Mouse (Mus musculus) embryonic facial prominence, embryonic 10.5 days (tissue): ENCODE data around the gene Fndc11. TPM values are rescaled to one million over a fixed set of nuclear protein-coding genes. Genes with fewer than 3 reads are reported as not detected.

ENCODE experiments used
- DNase-seq: peaks from one replicate; pipeline ENCODE4 v3.0.0-alpha.2; 2017; ENCODE audit warnings: low spot score
- H3K27ac ChIP-seq: fragments of 300-500 bp; sonication (generic); replicated peaks from 2 replicates; pipeline ENCODE4 v1.5.1; 2016; ENCODE audit warnings: mild to moderate bottlenecking
- H3K27me3 ChIP-seq: fragments of 300-500 bp; sonication (generic); replicated peaks from 2 replicates; pipeline ENCODE4 v1.6.1; 2016; ENCODE audit warnings: low read depth, mild to moderate bottlenecking; ENCODE audit not compliant: poor library complexity, severe bottlenecking
- H3K36me3 ChIP-seq: fragments of 300-500 bp; sonication (generic); replicated peaks from 2 replicates; pipeline ENCODE4 v1.6.1; 2016; ENCODE audit warnings: mild to moderate bottlenecking, moderate library complexity
- H3K4me1 ChIP-seq: fragments of 300-500 bp; sonication (generic); 2 replicates; pipeline ENCODE4 v1.6.1; 2016
- H3K4me3 ChIP-seq: fragments of 300-500 bp; sonication (generic); 2 replicates; pipeline ENCODE4 v1.5.1; 2016; ENCODE audit warnings: mild to moderate bottlenecking, moderate library complexity
- H3K9me3 ChIP-seq: fragments of 300-500 bp; sonication (generic); 2 replicates; pipeline ENCODE4 v1.6.1; 2016; ENCODE audit warnings: mild to moderate bottlenecking
- WGBS: fragments of 180-500 bp; shearing (Covaris S2); methylation state at CpG from one replicate; pipeline ENCODE4 v1.1.7; 2016; 5-methylcytosine and 5-hydroxymethylcytosine counted together
- polyA plus RNA-seq: library from polyadenylated mRNA; unstranded; fragments of >200 nt; fragmentation: Nextera tagmentation; extraction: Ambion mirVana; gene quantifications from 2 replicates; pipeline ENCODE4 v1.2.1, GENCODE M21; 2016

The Fndc11 gene
- polyA plus RNA-seq, 1 experiment from 2014 or later, result 0.25 TPM

DNA sequence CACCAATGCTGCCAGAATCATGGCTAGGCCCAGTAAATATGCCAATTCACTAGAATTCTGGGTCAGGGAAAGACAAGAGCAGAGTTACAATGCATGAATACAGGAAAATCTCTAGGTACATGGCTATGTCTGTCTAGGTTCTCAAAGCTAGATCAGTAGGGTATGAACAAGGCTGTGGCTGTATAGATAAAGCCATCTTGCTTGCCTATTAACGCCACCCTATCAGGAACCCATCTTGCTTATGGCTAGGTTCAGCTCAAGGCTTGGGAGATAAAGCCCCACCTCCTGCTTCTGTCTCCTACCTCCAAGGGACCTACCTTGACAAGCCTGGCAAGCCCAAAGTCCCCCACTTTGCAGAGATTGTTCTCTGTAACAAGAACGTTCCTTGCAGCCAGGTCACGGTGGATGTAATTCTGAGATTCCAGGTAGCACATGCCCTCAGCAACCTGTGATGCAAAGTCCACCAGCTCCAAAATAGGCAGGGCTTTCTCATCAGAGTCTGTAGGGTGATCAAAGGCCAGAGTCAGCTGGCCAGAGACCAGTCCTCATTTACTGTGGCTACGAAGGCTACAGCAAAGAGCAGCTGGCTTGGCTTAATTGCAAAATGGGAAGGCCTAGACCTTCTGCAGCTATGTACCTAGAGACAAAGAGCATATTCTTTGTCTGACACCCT lies 23.0 kb upstream of the Fndc11 start:
- Histone ChIP-seq H3K4me3 (no peak overlapping the region), H3K27ac (no peak overlapping the region), H3K36me3 (no peaks in the 10 kb centered on the region), H3K4me1 (no peaks in the 10 kb centered on the region), H3K27me3 (0 out of 2 replicates have a peak, but pooled peaks cover 4% of the 10 kb centered on the region), H3K9me3 (no peaks in the 10 kb centered on the region)
- no peak for DNase-seq
- 88% methylated on average over 4 of the region's 4 CpGs for WGBS

DNA sequence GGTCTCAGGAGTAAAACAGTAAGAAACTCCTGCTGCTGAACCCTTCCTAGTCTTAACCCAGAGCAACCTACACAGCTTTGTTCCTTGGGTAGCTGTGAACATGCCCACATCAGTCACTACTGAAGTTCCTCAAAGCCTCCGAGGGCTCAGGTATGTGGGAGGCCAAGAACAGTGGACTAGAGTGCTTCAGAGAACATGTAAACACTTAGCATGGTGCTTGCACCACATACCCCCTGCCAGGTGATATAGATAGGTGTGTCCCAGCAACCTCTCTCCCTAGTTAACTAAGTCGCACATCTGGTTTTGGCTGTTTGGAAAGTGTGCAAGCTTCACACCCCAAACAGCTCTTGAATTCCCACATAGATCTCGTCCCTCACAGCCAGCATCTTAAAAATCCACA lies 18.2 kb upstream of the Fndc11 start:
- WGBS, result 75% methylated on average over 3 of the region's 3 CpGs
- no peaks in the 10 kb centered on the region for H3K4me1 ChIP-seq
- no peak overlapping the region for H3K4me3 ChIP-seq
- H3K27ac ChIP-seq, result no peak overlapping the region
- H3K36me3 ChIP-seq, result no peaks in the 10 kb centered on the region
- H3K27me3 ChIP-seq, result 0 out of 2 replicates have a peak, but pooled peaks cover 8% of the 10 kb centered on the region
- DNase-seq, result no peak
- no peaks in the 10 kb centered on the region for H3K9me3 ChIP-seq

DNA sequence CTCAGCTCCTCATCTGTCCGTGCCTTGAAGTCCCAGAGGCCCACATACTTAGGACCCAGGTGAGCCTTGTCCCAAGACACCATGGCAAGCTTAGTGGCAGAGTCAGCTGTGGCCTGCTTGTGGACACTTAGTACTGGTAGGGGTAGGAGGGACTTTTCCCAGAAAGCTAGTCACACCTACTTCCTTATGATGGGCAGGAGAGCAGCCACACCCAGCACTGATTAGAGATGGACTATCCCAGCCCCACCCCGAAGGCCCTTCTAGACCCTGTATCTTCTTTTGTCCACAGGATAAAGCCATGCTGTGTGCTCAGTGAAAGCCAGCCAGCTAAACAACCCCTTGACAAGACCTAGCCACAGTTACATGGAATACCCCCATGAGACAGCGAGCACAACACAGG lies 17.4 kb upstream of the Fndc11 start, which contains the start of gene Ptk6:
Gene Ptk6, minus strand, starts transcription at position 368 of the 400 bp plus-strand sequence.
- WGBS, result 90% methylated on average over 3 of the region's 3 CpGs
- H3K4me1 ChIP-seq, result no peaks in the 10 kb centered on the region
- no peak within 1 kb of the TSS for H3K27ac ChIP-seq
- H3K27me3 ChIP-seq, result 0 out of 2 replicates have a peak, but pooled peaks cover 8% of the 10 kb centered on the region
- no peak within 1 kb of the TSS for H3K4me3 ChIP-seq
- H3K36me3 ChIP-seq, result no peaks in the 10 kb centered on the region
- no peak for DNase-seq
- H3K9me3 ChIP-seq, result no peaks in the 10 kb centered on the region

DNA sequence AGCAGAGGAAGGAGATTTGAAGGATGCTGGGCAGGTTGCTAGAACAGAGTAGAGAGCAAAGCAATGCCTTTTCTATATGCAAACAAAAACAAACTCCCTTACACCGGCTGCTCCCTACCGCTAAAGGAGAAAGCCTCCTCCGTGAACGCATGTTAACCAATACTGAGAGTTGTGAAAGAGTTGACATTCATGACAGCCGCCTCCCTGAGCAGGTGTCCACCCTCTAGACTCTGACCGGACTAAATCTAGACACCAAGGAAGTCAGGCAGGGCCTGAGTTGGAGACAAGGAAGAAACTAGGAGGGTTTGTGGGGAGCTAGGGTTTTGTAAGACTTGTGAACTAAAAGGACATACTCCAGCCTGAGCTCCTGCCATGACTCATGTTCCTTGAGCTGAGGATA lies 16.9 kb upstream of the Fndc11 start:
- H3K27me3 ChIP-seq, result 0 out of 2 replicates have a peak, but pooled peaks cover 8% of the 10 kb centered on the region
- H3K36me3 ChIP-seq, result no peaks in the 10 kb centered on the region
- WGBS, result 81% methylated on average over 6 of the region's 6 CpGs
- H3K4me3 ChIP-seq, result no peak overlapping the region
- no peaks in the 10 kb centered on the region for H3K4me1 ChIP-seq
- H3K9me3 ChIP-seq, result no peaks in the 10 kb centered on the region
- no peak overlapping the region for H3K27ac ChIP-seq
- DNase-seq, result no peak

DNA sequence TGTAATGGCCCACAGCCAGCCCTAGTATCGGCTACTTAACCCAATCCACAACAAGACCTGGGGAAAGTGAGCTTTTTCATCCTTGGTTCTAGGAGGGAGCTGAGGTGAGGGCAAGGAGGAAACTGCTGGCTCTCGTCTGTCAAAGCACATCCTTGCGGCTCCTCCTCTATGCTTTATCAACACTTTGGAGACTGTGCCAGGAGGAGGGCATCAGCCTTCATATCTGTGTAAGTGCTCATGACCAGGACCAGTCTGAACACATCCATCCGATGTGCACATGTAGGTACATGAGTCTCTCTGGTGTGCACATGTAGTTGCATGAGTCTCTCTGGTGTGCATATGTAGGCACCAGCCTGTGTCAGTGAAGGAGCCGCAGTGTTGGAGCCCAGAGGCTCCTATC lies 14.1 kb upstream of the Fndc11 start:
- DNase-seq, result no peak
- Histone ChIP-seq H3K36me3 (no peaks in the 10 kb centered on the region), H3K27me3 (peaks cover 28% of the 10 kb centered on the region), H3K4me1 (no peaks in the 10 kb centered on the region), H3K27ac (no peak overlapping the region), H3K4me3 (no peak overlapping the region), H3K9me3 (no peaks in the 10 kb centered on the region)
- 87% methylated on average over 5 of the region's 5 CpGs for WGBS

DNA sequence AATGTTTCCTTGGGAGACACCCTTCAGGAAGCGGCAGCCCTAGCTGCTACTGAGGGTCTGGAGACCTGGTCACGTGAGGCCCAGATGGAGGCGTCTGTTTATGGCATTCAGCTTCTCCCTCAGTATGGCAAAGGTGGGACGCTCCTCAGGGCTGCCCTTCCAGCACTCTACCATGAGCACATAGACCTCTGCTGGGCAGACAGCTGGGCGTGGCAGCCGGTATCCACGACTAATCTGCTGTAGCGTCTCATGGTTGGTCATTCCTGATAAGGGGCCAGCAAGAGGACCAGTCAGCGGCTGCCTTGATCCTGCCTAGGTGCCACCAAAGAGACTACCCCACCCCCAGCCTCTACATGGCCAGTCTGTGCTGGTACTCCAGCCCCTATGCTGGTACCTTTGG lies 13.7 kb upstream of the Fndc11 start:
- H3K4me1 ChIP-seq, result no peaks in the 10 kb centered on the region
- no peak for DNase-seq
- 83% methylated on average over 9 of the region's 9 CpGs for WGBS

DNA sequence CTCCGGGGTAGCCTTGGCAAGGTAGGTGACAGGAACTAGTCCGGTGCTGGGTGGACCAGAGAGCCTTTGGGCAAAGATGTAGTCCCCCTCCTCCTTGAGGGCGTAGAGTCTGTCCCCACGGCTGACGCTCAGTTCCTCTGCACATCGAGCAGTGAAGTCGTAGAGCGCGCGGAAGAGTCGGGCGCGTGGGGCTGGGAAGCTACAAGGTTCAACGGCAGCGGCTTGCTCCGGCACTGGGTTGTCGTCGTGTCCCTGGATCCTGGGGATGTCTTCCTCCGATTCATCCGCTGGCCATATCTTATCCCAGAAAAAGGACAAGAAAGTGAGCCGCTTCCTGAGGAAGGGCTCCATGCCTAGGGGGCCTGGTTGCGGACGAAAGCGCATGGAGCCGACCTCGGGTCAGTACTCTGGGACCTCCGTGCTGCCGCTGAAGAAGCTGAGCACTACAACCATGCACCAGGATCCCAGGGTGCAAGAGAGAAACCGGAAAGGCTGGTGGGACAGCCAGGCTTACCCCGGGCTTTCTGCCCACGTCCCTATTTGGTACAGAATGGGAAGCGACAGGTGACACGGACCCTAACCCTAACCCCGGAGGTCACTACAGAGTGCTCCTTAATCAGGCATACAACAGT lies 7.3 kb upstream of the Fndc11 start:
- no peak overlapping the region; the same call in 1 of the 2 replicates for H3K27ac ChIP-seq
- peaks cover 70% of the 10 kb centered on the region for H3K27me3 ChIP-seq
- H3K9me3 ChIP-seq, result no peaks in the 10 kb centered on the region
- H3K4me1 ChIP-seq, result peaks cover 16% of the 10 kb centered on the region
- H3K36me3 ChIP-seq, result no peaks in the 10 kb centered on the region
- WGBS, result 2% methylated on average over 34 of the region's 34 CpGs
- DNase-seq, result peak; percentile 32
- H3K4me3 ChIP-seq, result peak overlapping the region; percentile 55

More for the DNA sequence above, 13.7 kb upstream of the Fndc11 start:
- no peaks in the 10 kb centered on the region for H3K36me3 ChIP-seq
- H3K27ac ChIP-seq, result no peak overlapping the region
- H3K27me3 ChIP-seq, result peaks cover 33% of the 10 kb centered on the region
- no peak overlapping the region for H3K4me3 ChIP-seq
- no peaks in the 10 kb centered on the region for H3K9me3 ChIP-seq

DNA sequence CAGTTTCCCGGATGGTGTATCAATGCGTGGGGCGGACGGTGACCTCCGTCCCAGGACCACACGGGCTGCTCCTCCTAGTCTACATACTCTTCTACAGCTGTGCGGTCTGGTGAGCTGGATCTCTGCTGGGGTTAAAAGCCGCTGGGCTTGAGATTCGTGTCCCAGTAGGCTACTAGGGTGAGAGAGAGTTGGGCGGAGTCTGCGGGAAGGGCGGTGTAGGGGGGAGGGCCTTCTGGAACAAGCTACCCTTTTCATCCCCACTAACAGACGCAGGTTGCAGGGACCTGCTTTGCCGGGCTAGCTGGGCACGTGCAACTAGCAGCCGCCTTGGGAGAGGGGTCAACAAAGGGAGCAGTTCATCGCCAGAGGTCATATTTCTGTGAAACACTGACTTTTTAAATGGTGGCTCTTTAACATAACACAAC lies 6.8 kb upstream of the Fndc11 start, which contains the start of gene Srms:
Gene Srms, minus strand, starts transcription at position 165 of the 425 bp plus-strand sequence.
- peaks cover 70% of the 10 kb centered on the region for H3K27me3 ChIP-seq
- H3K4me1 ChIP-seq, result peaks cover 16% of the 10 kb centered on the region
- H3K36me3 ChIP-seq, result no peaks in the 10 kb centered on the region
- no peaks in the 10 kb centered on the region for H3K9me3 ChIP-seq
- no peak within 1 kb of the TSS; the same call in 1 of the 2 replicates for H3K27ac ChIP-seq
- WGBS, result 1% methylated on average over 17 of the region's 17 CpGs
- peak; percentile 63 for DNase-seq
- H3K4me3 ChIP-seq, result peak within 1 kb of the TSS; percentile 55

DNA sequence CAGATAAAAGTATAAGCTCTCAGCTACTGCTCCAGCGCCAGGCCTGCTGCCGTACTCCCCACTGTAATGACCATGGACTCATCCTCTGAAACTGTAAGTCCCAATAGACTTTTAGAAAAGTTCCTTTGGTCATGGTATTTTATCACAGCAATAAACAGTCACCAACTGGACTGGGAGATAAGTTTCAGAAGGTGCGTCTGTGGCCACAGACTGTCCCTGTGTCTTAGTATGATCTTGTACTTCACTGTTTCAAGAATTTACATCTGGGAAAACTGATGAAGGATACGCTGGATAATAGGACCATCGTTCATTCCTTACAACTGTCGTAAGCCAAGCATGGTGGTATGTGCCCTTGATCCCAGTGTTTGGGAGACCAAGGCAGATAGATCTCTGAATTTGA lies 3.8 kb upstream of the Fndc11 start:
- Histone ChIP-seq H3K27ac (no peak overlapping the region), H3K4me1 (peaks cover 36% of the 10 kb centered on the region), H3K27me3 (peaks cover 50% of the 10 kb centered on the region), H3K4me3 (no peak overlapping the region), H3K9me3 (no peaks in the 10 kb centered on the region), H3K36me3 (no peaks in the 10 kb centered on the region)
- no peak for DNase-seq
- WGBS, result 91% methylated on average over 6 of the region's 6 CpGs

DNA sequence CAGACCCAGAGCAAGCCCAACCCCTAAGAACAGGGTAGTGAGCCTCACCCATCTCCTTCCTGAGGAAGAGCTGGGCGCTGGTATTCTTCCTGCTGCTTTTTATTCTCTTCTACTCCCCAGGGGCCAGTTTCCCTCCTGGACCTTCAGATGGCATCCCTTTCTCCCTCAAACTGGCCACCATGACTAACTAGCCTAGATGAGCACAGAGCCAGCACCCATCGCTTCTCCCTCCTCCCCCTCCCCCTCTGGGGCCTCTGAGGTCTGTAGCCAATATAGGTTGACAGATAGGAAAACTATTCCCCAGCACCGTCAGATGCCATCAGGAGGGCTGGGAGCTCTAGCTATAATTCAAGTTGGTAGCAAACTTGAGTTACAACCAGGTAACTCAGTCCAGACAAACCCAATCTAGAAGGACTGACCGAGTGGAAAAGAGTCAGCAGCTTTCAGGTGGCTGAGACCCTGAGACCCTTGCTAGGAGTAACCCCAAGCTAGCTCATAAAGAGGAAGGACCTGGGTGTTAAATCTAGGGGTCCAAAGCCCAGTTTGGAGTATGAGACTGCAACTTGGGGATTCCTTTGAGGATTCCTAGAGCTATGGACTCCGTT lies 830 bp upstream of the Fndc11 start:
- H3K9me3 ChIP-seq, result no peaks in the 10 kb centered on the region
- 0 out of 2 replicates have a peak overlapping the region, but pooled peaks have one; percentile 55 for H3K4me3 ChIP-seq
- DNase-seq, result no peak
- peaks cover 21% of the 10 kb centered on the region for H3K27me3 ChIP-seq
- H3K4me1 ChIP-seq, result peaks cover 23% of the 10 kb centered on the region
- H3K36me3 ChIP-seq, result no peaks in the 10 kb centered on the region
- H3K27ac ChIP-seq, result 0 out of 2 replicates have a peak overlapping the region, but pooled peaks have one; percentile 40
- WGBS, result 59% methylated on average over 5 of the region's 5 CpGs

DNA sequence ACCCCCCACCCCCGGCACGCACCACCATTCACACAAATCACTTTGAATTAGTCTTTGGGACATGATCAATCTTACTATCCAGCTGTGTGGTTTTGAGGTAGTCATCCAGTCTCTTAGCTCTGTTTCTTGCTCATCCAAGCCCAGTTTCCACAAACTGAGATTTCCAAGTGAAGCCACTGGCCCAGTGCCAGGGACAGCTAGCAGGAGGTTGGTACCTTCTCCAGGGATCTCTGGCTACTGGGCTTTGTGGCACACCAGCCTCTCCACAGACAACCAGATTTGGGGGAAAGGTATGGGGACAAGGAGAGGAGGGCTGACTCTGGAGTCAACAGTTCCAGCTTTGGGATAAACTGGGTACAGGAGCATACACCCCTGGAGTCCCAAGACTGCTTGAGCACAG lies 548 bp downstream of the Fndc11 start:
- H3K27ac ChIP-seq, result peak overlapping the region; percentile 40
- H3K36me3 ChIP-seq, result no peaks in the 10 kb centered on the region
- H3K9me3 ChIP-seq, result no peaks in the 10 kb centered on the region
- no peak for DNase-seq
- 57% methylated on average over 2 of the region's 2 CpGs for WGBS
- peaks cover 8% of the 10 kb centered on the region for H3K27me3 ChIP-seq
- H3K4me3 ChIP-seq, result peak overlapping the region; percentile 55
- peaks cover 23% of the 10 kb centered on the region for H3K4me1 ChIP-seq

DNA sequence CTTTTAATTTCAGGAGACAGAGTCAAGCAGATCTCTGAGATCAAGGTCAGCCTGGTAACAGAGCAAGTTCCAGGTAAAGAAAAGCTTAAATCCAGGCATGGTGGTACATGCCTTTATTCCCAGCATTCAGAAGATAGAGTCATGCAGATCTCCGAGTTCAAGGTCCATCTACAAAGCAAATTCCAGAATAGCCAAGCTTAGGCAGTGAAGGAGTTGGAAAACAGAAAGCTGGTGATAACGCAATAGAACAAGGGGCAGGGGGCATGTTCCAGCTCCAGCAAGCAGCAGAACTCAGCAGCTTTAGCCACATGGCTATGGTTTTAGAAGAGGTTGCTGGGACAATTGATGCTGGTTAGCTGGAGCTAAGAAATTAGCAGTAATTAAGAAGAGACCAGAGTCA lies 5.2 kb downstream of the Fndc11 start:
- no peaks in the 10 kb centered on the region; the same call in 1 of the 2 replicates for H3K36me3 ChIP-seq
- WGBS, result 85% methylated on average over 2 of the region's 2 CpGs
- DNase-seq, result no peak

More for the DNA sequence above, 5.2 kb downstream of the Fndc11 start:
- no peaks in the 10 kb centered on the region; the same call in 1 of the 2 replicates for H3K27me3 ChIP-seq
- H3K9me3 ChIP-seq, result no peaks in the 10 kb centered on the region
- H3K4me1 ChIP-seq, result peaks cover 26% of the 10 kb centered on the region
- H3K27ac ChIP-seq, result no peak overlapping the region
- H3K4me3 ChIP-seq, result no peak overlapping the region
